Mouse (Mus musculus): ENCODE results near the gene Vmn1r51. TPM values are rescaled to one million over a fixed set of nuclear protein-coding genes. Genes with fewer than 3 reads are reported as not detected.
"Not testable (repeated sequence)": the region's sequence is repeated elsewhere in the genome, so short reads cannot be mapped to it uniquely, and the experiment has no call there.

The Vmn1r51 gene
- polyA plus RNA-seq (2015; fragmentation: Nextera tagmentation; extraction: Ambion mirVana), result not detected in 2 replicates

- 51% methylated on average over 1 of the region's 1 CpGs for WGBS (ENCODE audit: insufficient replicate concordance)
- not testable (repeated sequence) for H3K36me3 ChIP-seq; H3K4me2 ChIP-seq; H3K27me3 ChIP-seq; ATAC-seq (ENCODE audit: low read depth); DNase-seq; H3K9me3 ChIP-seq (replicated peaks); H3K4me3 ChIP-seq (replicated peaks); H3K4me1 ChIP-seq (replicated peaks); H3K27ac ChIP-seq; H3K9ac ChIP-seq
These were observed at the start of gene Vmn1r51 for GRCm38 (mm10) chr6:90122296-90122695. Gene Vmn1r51 (plus strand): TSS chr6:90122596.

- Histone ChIP-seq H3K9me3 (replicated peaks) (0 out of 2 replicates have a peak, but pooled peaks cover 7% of the 10 kb centered on the region), H3K9ac (no peak within 1 kb of the TSS), H3K4me3 (replicated peaks) (no peak within 1 kb of the TSS), H3K4me2 (no peak within 1 kb of the TSS), H3K36me3 (no peaks in the 10 kb centered on the region), H3K27ac (no peak within 1 kb of the TSS), H3K4me1 (replicated peaks) (no peaks in the 10 kb centered on the region), H3K27me3 (no peaks in the 10 kb centered on the region)
- no peak for ATAC-seq (ENCODE audit: low read depth)
- 48% methylated on average over 4 of the region's 4 CpGs for WGBS (ENCODE audit: insufficient replicate concordance)
- no peak for DNase-seq
These were observed 44.0 kb upstream of the Vmn1r51 start, which contains the start of gene Vmn1r49 for GRCm38 (mm10) chr6:90078406-90078805. Gene Vmn1r49 (minus strand): TSS chr6:90078506.

- no peaks in the 10 kb centered on the region for H3K27me3 ChIP-seq
- no peaks in the 10 kb centered on the region for H3K9me3 ChIP-seq (replicated peaks)
- no peak overlapping the region for H3K4me2 ChIP-seq
- ATAC-seq (ENCODE audit: low read depth), result no peak
- WGBS (ENCODE audit: insufficient replicate concordance), result 67% methylated on average over 2 of the region's 2 CpGs
- H3K4me1 ChIP-seq (replicated peaks), result no peaks in the 10 kb centered on the region
- H3K4me3 ChIP-seq (replicated peaks), result no peak overlapping the region
- no peak overlapping the region for H3K9ac ChIP-seq
- DNase-seq, result no peak
- H3K36me3 ChIP-seq, result no peaks in the 10 kb centered on the region
- no peak overlapping the region for H3K27ac ChIP-seq
These were observed 21.8 kb upstream of the Vmn1r51 start for GRCm38 (mm10) chr6:90100566-90100965.

DNA sequence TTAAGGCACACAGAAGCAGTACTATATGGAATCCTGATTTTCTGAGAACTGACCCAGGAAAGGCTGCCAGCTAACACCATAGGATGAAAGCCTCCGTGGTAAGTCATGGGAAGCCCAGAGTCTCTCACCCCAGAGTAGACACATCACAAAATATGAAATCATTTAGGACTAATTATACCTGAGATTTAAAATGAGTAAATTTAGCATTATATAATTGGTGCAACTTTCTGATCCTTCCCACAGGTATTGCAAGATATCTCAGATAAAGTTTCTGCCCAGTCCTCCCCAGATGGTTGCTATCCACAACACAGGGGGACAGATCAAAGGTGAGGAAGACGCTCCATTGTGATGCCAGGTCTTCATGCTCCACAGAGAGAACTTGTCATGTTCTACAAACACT is 21.3 kb upstream of the Vmn1r51 start, which contains the start of gene Vmn1r50:
Gene Vmn1r50, plus strand, starts transcription at position 301 of the 400 bp plus-strand sequence.
- H3K4me3 ChIP-seq (replicated peaks), result no peak within 1 kb of the TSS
- WGBS (ENCODE audit: insufficient replicate concordance), result 36% methylated on average over 2 of the region's 2 CpGs
- no peaks in the 10 kb centered on the region for H3K27me3 ChIP-seq
- DNase-seq (no peak), ATAC-seq (ENCODE audit: low read depth) (no peak)
- no peaks in the 10 kb centered on the region for H3K4me1 ChIP-seq (replicated peaks)
- no peak within 1 kb of the TSS for H3K9ac ChIP-seq
- no peaks in the 10 kb centered on the region for H3K36me3 ChIP-seq
- H3K9me3 ChIP-seq (replicated peaks), result no peaks in the 10 kb centered on the region
- no peak within 1 kb of the TSS for H3K4me2 ChIP-seq
- no peak within 1 kb of the TSS for H3K27ac ChIP-seq

- Histone ChIP-seq H3K9ac (no peak overlapping the region), H3K27ac (no peak overlapping the region), H3K9me3 (replicated peaks) (0 out of 2 replicates have a peak, but pooled peaks cover 10% of the 10 kb centered on the region), H3K36me3 (no peaks in the 10 kb centered on the region), H3K4me3 (replicated peaks) (no peak overlapping the region), H3K4me2 (no peak overlapping the region), H3K4me1 (replicated peaks) (no peaks in the 10 kb centered on the region), H3K27me3 (no peaks in the 10 kb centered on the region)
- DNase-seq (no peak), ATAC-seq (ENCODE audit: low read depth) (no peak)
- WGBS (ENCODE audit: insufficient replicate concordance), result 76% methylated on average over 3 of the region's 3 CpGs
These were observed 37.7 kb downstream of the Vmn1r51 start for GRCm38 (mm10) chr6:90160139-90160538.

GRCm38 (mm10) chr6:90174508-90174907 is 52.1 kb downstream of the Vmn1r51 start, which contains the start of gene Vmn1r52:
Gene Vmn1r52 (plus strand): TSS chr6:90174808.
- Histone ChIP-seq H3K27ac (no peak within 1 kb of the TSS), H3K4me1 (replicated peaks) (no peaks in the 10 kb centered on the region), H3K36me3 (no peaks in the 10 kb centered on the region), H3K27me3 (no peaks in the 10 kb centered on the region), H3K4me3 (replicated peaks) (no peak within 1 kb of the TSS), H3K9ac (no peak within 1 kb of the TSS), H3K4me2 (no peak within 1 kb of the TSS), H3K9me3 (replicated peaks) (no peaks in the 10 kb centered on the region)
- DNase-seq (no peak), ATAC-seq (ENCODE audit: low read depth) (no peak)
- WGBS (ENCODE audit: insufficient replicate concordance), result 41% methylated on average over 2 of the region's 2 CpGs

Other genes starting within 250 kb of the Vmn1r51 start
- gene Vmn1r42, start 246.2 kb upstream of the Vmn1r51 start, polyA plus RNA-seq (2015; fragmentation: Nextera tagmentation; extraction: Ambion mirVana), result not detected in 2 replicates
- not detected in 2 replicates for gene Vmn1r43, start 246.2 kb upstream of the Vmn1r51 start, polyA plus RNA-seq (2015; fragmentation: Nextera tagmentation; extraction: Ambion mirVana)
- not detected in 2 replicates for gene Vmn1r44, start 238.9 kb upstream of the Vmn1r51 start, polyA plus RNA-seq (2015; fragmentation: Nextera tagmentation; extraction: Ambion mirVana)
- not detected in 2 replicates for gene Vmn1r45, start 182.0 kb upstream of the Vmn1r51 start, polyA plus RNA-seq (2015; fragmentation: Nextera tagmentation; extraction: Ambion mirVana)
- not detected in 2 replicates for gene Vmn1r46, start 153.3 kb upstream of the Vmn1r51 start, polyA plus RNA-seq (2015; fragmentation: Nextera tagmentation; extraction: Ambion mirVana)
- gene Vmn1r47, start 106.4 kb upstream of the Vmn1r51 start, polyA plus RNA-seq (2015; fragmentation: Nextera tagmentation; extraction: Ambion mirVana), result not detected in 2 replicates
- gene Vmn1r48, start 85.8 kb upstream of the Vmn1r51 start, polyA plus RNA-seq (2015; fragmentation: Nextera tagmentation; extraction: Ambion mirVana), result not detected in 2 replicates
- not detected in 2 replicates for gene Vmn1r49, start 44.1 kb upstream of the Vmn1r51 start, polyA plus RNA-seq (2015; fragmentation: Nextera tagmentation; extraction: Ambion mirVana)
- not detected in 2 replicates for gene Vmn1r50, start 21.2 kb upstream of the Vmn1r51 start, polyA plus RNA-seq (2015; fragmentation: Nextera tagmentation; extraction: Ambion mirVana)
- not detected in 2 replicates for gene Vmn1r52, start 52.2 kb downstream of the Vmn1r51 start, polyA plus RNA-seq (2015; fragmentation: Nextera tagmentation; extraction: Ambion mirVana)
- not detected in 2 replicates for gene V1ra8, start 80.2 kb downstream of the Vmn1r51 start, polyA plus RNA-seq (2015; fragmentation: Nextera tagmentation; extraction: Ambion mirVana)
- gene Vmn1r53, start 101.8 kb downstream of the Vmn1r51 start, polyA plus RNA-seq (2015; fragmentation: Nextera tagmentation; extraction: Ambion mirVana), result not detected in 2 replicates
- gene Vmn1r54, start 123.7 kb downstream of the Vmn1r51 start, polyA plus RNA-seq (2015; fragmentation: Nextera tagmentation; extraction: Ambion mirVana), result not detected in 2 replicates
- not detected in 2 replicates for gene BC048671, start 178.6 kb downstream of the Vmn1r51 start, polyA plus RNA-seq (2015; fragmentation: Nextera tagmentation; extraction: Ambion mirVana)
- 16.9 and 17.2 TPM in 2 replicates for gene Chst13, start 202.6 kb downstream of the Vmn1r51 start, polyA plus RNA-seq (2015; fragmentation: Nextera tagmentation; extraction: Ambion mirVana)
- gene Uroc1, start 210.7 kb downstream of the Vmn1r51 start, polyA plus RNA-seq (2015; fragmentation: Nextera tagmentation; extraction: Ambion mirVana), result 6.3 and 7.9 TPM in 2 replicates
- gene Zxdc, start 246.9 kb downstream of the Vmn1r51 start, polyA plus RNA-seq (2015; fragmentation: Nextera tagmentation; extraction: Ambion mirVana), result 2.6 and 2.7 TPM in 2 replicates

All from liver, embryonic 13.5 days (tissue).